Mouse (Mus musculus) embryonic facial prominence, embryonic 10.5 days (tissue): Measurements from ENCODE around the gene Sart1. TPM values are rescaled to one million over a fixed set of nuclear protein-coding genes. Genes with fewer than 3 reads are reported as not detected.

Experiments used
- polyA plus RNA-seq: library from polyadenylated mRNA; unstranded; fragments of >200 nt; fragmentation: Nextera tagmentation; extraction: Ambion mirVana; gene quantifications from 2 replicates; pipeline ENCODE4 v1.2.1, GENCODE M21; 2016

The Sart1 gene
- polyA plus RNA-seq, 1 experiment from 2014 or later, result 89.4 TPM

Other genes starting within 250 kb of the Sart1 start
- 24.8 and 25.6 TPM in 2 replicates for gene Pacs1, start 115.6 kb downstream of the Sart1 start, polyA plus RNA-seq
- gene Sf3b2, start 93.2 kb downstream of the Sart1 start, polyA plus RNA-seq, result 456 and 467 TPM in 2 replicates
- gene Gal3st3, start 90.4 kb downstream of the Sart1 start, polyA plus RNA-seq, result 8.5 and 8.6 TPM in 2 replicates
- not detected in 2 replicates for gene Catsper1, start 53.0 kb downstream of the Sart1 start, polyA plus RNA-seq
- 0.24 and 0.65 TPM in 2 replicates for gene Cst6, start 39.1 kb downstream of the Sart1 start, polyA plus RNA-seq
- gene Eif1ad, start 22.0 kb downstream of the Sart1 start, polyA plus RNA-seq, result 90.4 and 93.7 TPM in 2 replicates
- gene Banf1, start 21.5 kb downstream of the Sart1 start, polyA plus RNA-seq, result 570 and 593 TPM in 2 replicates
- 0.28 and 0.72 TPM in 2 replicates for gene Tsga10ip, start 13.8 kb upstream of the Sart1 start, polyA plus RNA-seq
- gene Drap1, start 36.3 kb upstream of the Sart1 start, polyA plus RNA-seq, result 222 and 242 TPM in 2 replicates
- gene AI837181, start 36.4 kb upstream of the Sart1 start, polyA plus RNA-seq, result 49.5 and 55.0 TPM in 2 replicates
- gene Fosl1, start 58.8 kb upstream of the Sart1 start, polyA plus RNA-seq, result not detected in 2 replicates
- gene Ccdc85b, start 69.2 kb upstream of the Sart1 start, polyA plus RNA-seq, result 6.2 and 7.4 TPM in 2 replicates
- 101 and 109 TPM in 2 replicates for gene Fibp, start 71.9 kb upstream of the Sart1 start, polyA plus RNA-seq
- 1.1 and 1.5 TPM in 2 replicates for gene Ctsw, start 79.8 kb upstream of the Sart1 start, polyA plus RNA-seq
- gene Efemp2, start 85.3 kb upstream of the Sart1 start, polyA plus RNA-seq, result 75.8 and 80.6 TPM in 2 replicates
- 41.1 and 45.1 TPM in 2 replicates for gene Mus81, start 99.7 kb upstream of the Sart1 start, polyA plus RNA-seq
- 3,028 and 3,069 TPM in 2 replicates for gene Cfl1, start 101.8 kb upstream of the Sart1 start, polyA plus RNA-seq
- gene 1700020D05Rik, start 115.1 kb upstream of the Sart1 start, polyA plus RNA-seq, result not detected in 2 replicates
- gene Snx32, start 121.8 kb upstream of the Sart1 start, polyA plus RNA-seq, result 6.3 and 8.4 TPM in 2 replicates
- 0.83 and 1.3 TPM in 2 replicates for gene Ovol1, start 171.9 kb upstream of the Sart1 start, polyA plus RNA-seq
- gene Ap5b1, start 179.3 kb upstream of the Sart1 start, polyA plus RNA-seq, result 2.1 and 2.6 TPM in 2 replicates
- 174 and 177 TPM in 2 replicates for gene Rnaseh2c, start 213.2 kb upstream of the Sart1 start, polyA plus RNA-seq
- gene Kat5, start 221.5 kb upstream of the Sart1 start, polyA plus RNA-seq, result 59.7 and 60.7 TPM in 2 replicates
- 34.3 and 36.8 TPM in 2 replicates for gene Rela, start 248.8 kb upstream of the Sart1 start, polyA plus RNA-seq